Mouse (Mus musculus) heart, postnatal 0 days (tissue): Measurements from ENCODE around the gene Dnm3. TPM values are rescaled to one million over a fixed set of nuclear protein-coding genes. Genes with fewer than 3 reads are reported as not detected.
A peak's percentile ranks its signal among the peaks of the same experiment; 100 is the strongest.

Experiments used
- ATAC-seq: fragments of 200-750 bp; cut with Nextera tagmentation; 2 replicates; pipeline ENCODE4 v1.8.0; 2017; ENCODE audit warnings: low read depth, moderate number of reproducible peaks, moderate library complexity; ENCODE audit not compliant: insufficient read depth
- DNase-seq: peaks from one replicate; pipeline ENCODE4 v3.0.0-alpha.2; 2016; ENCODE audit warnings: low spot score
- H3K27ac ChIP-seq: fragments of 300-500 bp; sonication (generic); 2 replicates; pipeline ENCODE4 v1.5.1; 2014; ENCODE audit warnings: low read depth, mild to moderate bottlenecking
- H3K27me3 ChIP-seq: fragments of 300-500 bp; sonication (generic); 2 replicates; pipeline ENCODE4 v1.6.1; 2014; ENCODE audit warnings: low read length, mixed read lengths; ENCODE audit not compliant: control insufficient read depth, insufficient read depth
- H3K36me3 ChIP-seq: fragments of 300-500 bp; sonication (generic); replicated peaks from 2 replicates; pipeline ENCODE4 v1.6.1; 2014; ENCODE audit warnings: low read length, mixed read lengths; ENCODE audit not compliant: control insufficient read depth, insufficient read depth
- H3K4me1 ChIP-seq: fragments of 300-500 bp; sonication (generic); 2 replicates; pipeline ENCODE4 v1.6.1; 2014; ENCODE audit warnings: antibody characterized with exemption; ENCODE audit not compliant: control insufficient read depth, insufficient read depth
- H3K4me2 ChIP-seq: fragments of 300-500 bp; sonication (generic); 2 replicates; pipeline ENCODE4 v1.6.1; 2014; ENCODE audit warnings: low read depth, mild to moderate bottlenecking, low read length, moderate library complexity
- H3K4me3 ChIP-seq: fragments of 300-500 bp; sonication (generic); 2 replicates; pipeline ENCODE4 v1.5.1; 2014; ENCODE audit warnings: low read depth, low read length
- H3K9ac ChIP-seq: fragments of 300-500 bp; sonication (generic); replicated peaks from 2 replicates; pipeline ENCODE4 v1.6.1; 2014; ENCODE audit warnings: low read depth, low read length, mixed read lengths
- H3K9me3 ChIP-seq: fragments of 300-500 bp; sonication (generic); replicated peaks from 2 replicates; pipeline ENCODE4 v1.6.1; 2016; ENCODE audit warnings: low read length; ENCODE audit not compliant: control insufficient read depth
- CTCF ChIP-seq: IDR thresholded peaks from 2 replicates; pipeline ENCODE4 v1.5.1; 2016; ENCODE audit warnings: antibody characterized with exemption, control low read depth, low read depth
- EP300 ChIP-seq: IDR thresholded peaks from 2 replicates; pipeline ENCODE4 v1.6.1; 2016; ENCODE audit warnings: antibody characterized with exemption, low read depth
- WGBS: fragments of 180-500 bp; shearing (Covaris S2); extraction: QIAGEN DNeasy Blood & Tissue Kit; methylation state at CpG from one replicate; pipeline ENCODE4 v1.1.7; 2014; 5-methylcytosine and 5-hydroxymethylcytosine counted together
- polyA plus RNA-seq: library from polyadenylated mRNA; unstranded; fragments of >200 nt; fragmentation: Nextera tagmentation; extraction: Ambion mirVana; gene quantifications from 2 replicates; pipeline ENCODE4 v1.2.1, GENCODE M21; 2015
- total RNA-seq: library from RNA; depleted of rRNA; stranded (reverse); fragments of >200 nt; gene quantifications from 2 replicates; pipeline ENCODE4 v1.2.3, GENCODE M21; 2014; ENCODE audit warnings: low replicate concordance

The Dnm3 gene
- total and polyA plus RNA-seq, 2 experiments from 2014 or later: 1.9 to 2.4 TPM

GRCm38 (mm10) chr1:162043788-162044717 lies 433.8 kb downstream of the Dnm3 start:
- no peak overlapping the region for H3K4me2 ChIP-seq
- ATAC-seq (no peak; the same call in 1 of the 2 replicates), DNase-seq (no peak)
- H3K4me1 ChIP-seq: peaks cover 10% of the 10 kb centered on the region
- H3K4me3 ChIP-seq: no peak overlapping the region
- H3K9me3 ChIP-seq: no peaks in the 10 kb centered on the region
- TF ChIP-seq EP300: no peak
- TF ChIP-seq CTCF: no peak
- 56% methylated on average over 8 of the region's 8 CpGs for WGBS
- H3K27me3 ChIP-seq: no peaks in the 10 kb centered on the region
- H3K36me3 ChIP-seq: no peaks in the 10 kb centered on the region
- H3K27ac ChIP-seq: peak overlapping the region; percentile 11; the same call in 1 of the 2 replicates
- H3K9ac ChIP-seq: no peak overlapping the region

- H3K9me3 ChIP-seq: no peaks in the 10 kb centered on the region
- H3K4me1 ChIP-seq: peaks cover 12% of the 10 kb centered on the region
- H3K27ac ChIP-seq: no peak overlapping the region
- H3K4me3 ChIP-seq: no peak overlapping the region
- H3K9ac ChIP-seq: no peak overlapping the region
- H3K36me3 ChIP-seq: no peaks in the 10 kb centered on the region
- DNase-seq (no peak), ATAC-seq (no peak)
- no peak overlapping the region for H3K4me2 ChIP-seq
- no peaks in the 10 kb centered on the region for H3K27me3 ChIP-seq
- no peak for TF ChIP-seq CTCF
- no peak for TF ChIP-seq EP300
- 70% methylated on average over 1 of the region's 1 CpGs for WGBS
These were observed 434.6 kb downstream of the Dnm3 start for GRCm38 (mm10) chr1:162043216-162043615.

- Histone ChIP-seq H3K4me3 (no peak overlapping the region), H3K36me3 (no peaks in the 10 kb centered on the region), H3K27ac (no peak overlapping the region), H3K9me3 (no peaks in the 10 kb centered on the region), H3K4me2 (no peak overlapping the region), H3K27me3 (no peaks in the 10 kb centered on the region), H3K4me1 (peaks cover 17% of the 10 kb centered on the region), H3K9ac (no peak overlapping the region)
- no peak for ATAC-seq
- no peak for TF ChIP-seq EP300
- no peak for TF ChIP-seq CTCF
- DNase-seq: no peak
- 80% methylated on average over 5 of the region's 5 CpGs for WGBS
These were observed 435.4 kb downstream of the Dnm3 start for GRCm38 (mm10) chr1:162042384-162042783.

GRCm38 (mm10) chr1:162040490-162041274 lies 437.2 kb downstream of the Dnm3 start:
- H3K4me3 ChIP-seq: no peak overlapping the region
- H3K27me3 ChIP-seq: no peaks in the 10 kb centered on the region
- ATAC-seq (0 out of 2 replicates have a peak, but pooled peaks have one; percentile 25), DNase-seq (no peak)
- H3K4me2 ChIP-seq: no peak overlapping the region
- peak overlapping the region; percentile 52 for H3K27ac ChIP-seq
- H3K9ac ChIP-seq: no peak overlapping the region
- TF ChIP-seq EP300: no peak
- TF ChIP-seq CTCF: no peak
- no peaks in the 10 kb centered on the region for H3K36me3 ChIP-seq
- no peaks in the 10 kb centered on the region for H3K9me3 ChIP-seq
- H3K4me1 ChIP-seq: peaks cover 19% of the 10 kb centered on the region
- WGBS: 73% methylated on average over 6 of the region's 6 CpGs

GRCm38 (mm10) chr1:162039808-162040207 lies 438.0 kb downstream of the Dnm3 start:
- no peaks in the 10 kb centered on the region for H3K36me3 ChIP-seq
- no peaks in the 10 kb centered on the region for H3K27me3 ChIP-seq
- peak overlapping the region; percentile 52 for H3K27ac ChIP-seq
- no peak overlapping the region for H3K4me2 ChIP-seq
- no peak for TF ChIP-seq CTCF
- TF ChIP-seq EP300: no peak
- no peaks in the 10 kb centered on the region for H3K9me3 ChIP-seq
- H3K4me1 ChIP-seq: peaks cover 19% of the 10 kb centered on the region
- no peak overlapping the region for H3K9ac ChIP-seq
- 0 out of 2 replicates have a peak, but pooled peaks have one; percentile 19 for ATAC-seq
- 49% methylated on average over 7 of the region's 7 CpGs for WGBS
- no peak overlapping the region for H3K4me3 ChIP-seq
- DNase-seq: peak; percentile 37
